Mouse (Mus musculus): ENCODE measurements around the gene Olfr195. TPM values are rescaled to one million over a fixed set of nuclear protein-coding genes. Genes with fewer than 3 reads are reported as not detected.

Olfr195 gene
- polyA plus RNA-seq, 1 experiment from 2014 or later, result not detected

DNA sequence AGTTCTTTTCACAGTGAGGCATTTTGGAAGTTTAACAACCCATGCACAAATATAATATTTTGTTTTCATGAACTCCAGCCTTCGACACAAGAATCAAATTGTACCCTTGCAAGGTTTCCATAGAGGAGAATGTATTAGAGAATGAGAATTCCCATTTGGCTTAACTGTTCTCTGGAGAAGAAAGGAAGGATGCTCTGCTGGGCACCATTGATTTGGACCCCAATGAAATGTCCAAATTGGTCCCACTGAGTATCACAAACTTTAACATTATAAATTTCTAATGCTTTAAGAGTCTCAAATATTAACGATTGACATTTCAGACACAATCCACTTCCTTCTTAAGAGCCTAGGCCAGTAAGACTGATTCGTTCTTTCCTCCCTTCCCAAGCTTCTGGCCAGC, 23.5 kb downstream of the Olfr195 start, which contains the start of gene Olfr196:
Gene Olfr196 (minus strand): TSS at position 101 of the 400 bp plus-strand sequence.
- 63% methylated on average over 3 of the region's 3 CpGs for WGBS
- Histone ChIP-seq H3K36me3 (ENCODE audit: control insufficient read depth, insufficient read depth, low read length) (no peaks in the 10 kb centered on the region), H3K27ac (replicated peaks in 1 of 2; ENCODE audit: control insufficient read depth in 1 of 2, insufficient read depth in 1 of 2, low read depth in 2 of 2, low read length in 2 of 2) (no peak within 1 kb of the TSS), H3K4me2 (ENCODE audit: low read length) (no peak within 1 kb of the TSS), H3K4me1 (ENCODE audit: control insufficient read depth in 2 of 2, insufficient read depth in 2 of 2, low read length in 2 of 2) (no peaks in the 10 kb centered on the region), H3K9ac (ENCODE audit: low read length) (no peak within 1 kb of the TSS), H3K4me3 (ENCODE audit: control insufficient read depth in 1 of 2, insufficient read depth in 1 of 2, low read depth in 1 of 2, low read length in 2 of 2) (no peak within 1 kb of the TSS), H3K9me3 (ENCODE audit: control insufficient read depth, low read length) (peaks cover 6% of the 10 kb centered on the region), H3K27me3 (ENCODE audit: control insufficient read depth, insufficient read depth, low read length) (no peaks in the 10 kb centered on the region)
- ATAC-seq (ENCODE audit: insufficient number of reproducible peaks, insufficient read depth, low FRiP score, low read depth), result no peak

Other genes with a start within 250 kb of the Olfr195 start
- not detected in 2 replicates for gene Olfr181, start 218.3 kb upstream of the Olfr195 start, polyA plus RNA-seq (2014; fragmentation: Nextera tagmentation; extraction: Ambion mirVana)
- not detected in 2 replicates for gene Olfr180, start 217.7 kb upstream of the Olfr195 start, polyA plus RNA-seq (2014; fragmentation: Nextera tagmentation; extraction: Ambion mirVana)
- not detected in 2 replicates for gene Olfr183, start 151.7 kb upstream of the Olfr195 start, polyA plus RNA-seq (2014; fragmentation: Nextera tagmentation; extraction: Ambion mirVana)
- gene Olfr186, start 116.8 kb upstream of the Olfr195 start, polyA plus RNA-seq (2014; fragmentation: Nextera tagmentation; extraction: Ambion mirVana), result not detected in 2 replicates
- not detected in 2 replicates for gene Olfr187, start 107.3 kb upstream of the Olfr195 start, polyA plus RNA-seq (2014; fragmentation: Nextera tagmentation; extraction: Ambion mirVana)
- gene Olfr190, start 69.0 kb upstream of the Olfr195 start, polyA plus RNA-seq (2014; fragmentation: Nextera tagmentation; extraction: Ambion mirVana), result not detected in 2 replicates
- not detected in 2 replicates for gene Olfr191, start 57.2 kb upstream of the Olfr195 start, polyA plus RNA-seq (2014; fragmentation: Nextera tagmentation; extraction: Ambion mirVana)
- gene Olfr193, start 35.2 kb upstream of the Olfr195 start, polyA plus RNA-seq (2014; fragmentation: Nextera tagmentation; extraction: Ambion mirVana), result not detected in 2 replicates
- gene Olfr194, start 26.0 kb upstream of the Olfr195 start, polyA plus RNA-seq (2014; fragmentation: Nextera tagmentation; extraction: Ambion mirVana), result not detected in 2 replicates
- not detected in 2 replicates for gene Olfr196, start 23.4 kb downstream of the Olfr195 start, polyA plus RNA-seq (2014; fragmentation: Nextera tagmentation; extraction: Ambion mirVana)
- not detected in 2 replicates for gene Olfr198, start 56.5 kb downstream of the Olfr195 start, polyA plus RNA-seq (2014; fragmentation: Nextera tagmentation; extraction: Ambion mirVana)
- not detected in 2 replicates for gene Olfr199, start 72.7 kb downstream of the Olfr195 start, polyA plus RNA-seq (2014; fragmentation: Nextera tagmentation; extraction: Ambion mirVana)
- gene Olfr201, start 125.6 kb downstream of the Olfr195 start, polyA plus RNA-seq (2014; fragmentation: Nextera tagmentation; extraction: Ambion mirVana), result not detected in 2 replicates
- not detected in 2 replicates for gene Olfr202, start 139.7 kb downstream of the Olfr195 start, polyA plus RNA-seq (2014; fragmentation: Nextera tagmentation; extraction: Ambion mirVana)
- not detected in 2 replicates for gene Olfr203, start 151.8 kb downstream of the Olfr195 start, polyA plus RNA-seq (2014; fragmentation: Nextera tagmentation; extraction: Ambion mirVana)
- not detected in 2 replicates for gene Olfr204, start 171.2 kb downstream of the Olfr195 start, polyA plus RNA-seq (2014; fragmentation: Nextera tagmentation; extraction: Ambion mirVana)
- gene Olfr205, start 184.1 kb downstream of the Olfr195 start, polyA plus RNA-seq (2014; fragmentation: Nextera tagmentation; extraction: Ambion mirVana), result not detected in 2 replicates
- gene Olfr206, start 202.2 kb downstream of the Olfr195 start, polyA plus RNA-seq (2014; fragmentation: Nextera tagmentation; extraction: Ambion mirVana), result not detected in 2 replicates
- gene Olfr209, start 216.9 kb downstream of the Olfr195 start, polyA plus RNA-seq (2014; fragmentation: Nextera tagmentation; extraction: Ambion mirVana), result not detected in 2 replicates

Measured in heart, embryonic 14.5 days (tissue).